Mouse (Mus musculus): ENCODE data around the gene H2-M10.2.
A peak's percentile ranks its signal among the peaks of the same experiment; 100 is the strongest.

H2-M10.2 gene

DNA sequence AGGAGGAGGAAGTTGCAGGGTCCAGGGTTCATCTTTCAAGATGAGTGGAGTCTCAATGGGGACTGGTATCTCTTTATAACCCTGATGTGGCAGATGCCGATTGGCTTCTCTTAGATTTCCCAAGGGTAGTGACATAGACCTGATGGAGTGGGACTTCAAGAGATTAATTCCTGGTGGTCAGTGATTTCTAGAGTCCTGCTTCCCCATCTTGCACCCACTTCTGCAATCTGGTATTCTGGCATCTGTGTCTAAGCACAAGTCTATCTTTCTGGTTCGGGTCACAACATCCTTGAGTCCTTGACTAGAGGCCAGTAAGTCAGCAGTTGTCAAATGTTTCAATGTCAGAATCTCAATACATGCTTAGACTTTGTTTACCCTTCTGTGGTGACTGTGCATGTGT is at the start of gene H2-M10.2:
Gene H2-M10.2 (minus strand): TSS at position 101 of the 400 bp plus-strand sequence.
- no peak for DNase-seq (ENCODE audit: low spot score in 2 of 2)

- DNase-seq (ENCODE audit: low spot score in 2 of 2): no peak
These were observed 39.8 kb upstream of the H2-M10.2 start, which contains the start of gene H2-M10.1 for GRCm38 (mm10) chr17:36326055-36326454. TSS of gene H2-M10.1 (minus strand) at chr17:36326155.

- DNase-seq (ENCODE audit: low spot score in 2 of 2): no peak
These were observed 29.5 kb upstream of the H2-M10.2 start for GRCm38 (mm10) chr17:36315689-36316253.

DNA sequence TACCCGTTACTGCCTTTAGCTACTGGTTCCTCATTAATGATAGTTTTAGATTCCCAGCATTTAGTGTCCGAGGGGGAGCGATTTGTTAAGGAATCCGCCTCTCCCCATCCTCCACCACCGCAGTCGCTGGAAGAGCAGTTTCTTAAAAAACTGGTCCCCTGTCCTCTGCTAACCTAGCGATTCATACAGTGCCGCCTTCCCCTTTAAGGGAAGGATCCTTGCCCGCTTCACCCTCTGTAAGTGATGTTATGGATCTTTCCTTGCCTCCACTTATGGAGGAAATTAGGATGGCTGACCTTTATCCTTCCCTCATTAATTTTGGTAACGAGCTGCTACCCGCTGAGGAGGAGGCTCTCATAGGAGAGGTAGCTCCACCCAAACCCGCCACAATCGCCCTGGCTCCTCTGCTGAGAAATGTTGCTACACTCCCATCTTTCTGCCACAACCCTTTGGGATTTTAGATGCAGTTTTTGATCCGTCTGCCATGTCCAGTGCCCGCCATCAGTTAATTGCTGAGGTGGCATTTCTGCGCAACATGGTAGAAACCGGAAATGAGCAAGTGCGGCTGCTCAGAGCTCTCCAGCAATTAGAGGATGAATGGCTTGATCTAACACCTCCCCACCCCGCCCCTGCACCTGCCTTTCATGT is 28.9 kb upstream of the H2-M10.2 start:
- peak; percentile 83 to 88 for DNase-seq (ENCODE audit: low spot score in 2 of 2)

- DNase-seq (ENCODE audit: low spot score in 2 of 2): peak; percentile 27 to 36
These were observed 28.2 kb upstream of the H2-M10.2 start for GRCm38 (mm10) chr17:36314511-36314910.

GRCm38 (mm10) chr17:36309293-36309692 is 23.0 kb upstream of the H2-M10.2 start:
- no peak for DNase-seq (ENCODE audit: low spot score in 2 of 2)

GRCm38 (mm10) chr17:36308855-36309254 is 22.6 kb upstream of the H2-M10.2 start:
- DNase-seq (ENCODE audit: low spot score in 2 of 2): peak; percentile 81 to 84

DNA sequence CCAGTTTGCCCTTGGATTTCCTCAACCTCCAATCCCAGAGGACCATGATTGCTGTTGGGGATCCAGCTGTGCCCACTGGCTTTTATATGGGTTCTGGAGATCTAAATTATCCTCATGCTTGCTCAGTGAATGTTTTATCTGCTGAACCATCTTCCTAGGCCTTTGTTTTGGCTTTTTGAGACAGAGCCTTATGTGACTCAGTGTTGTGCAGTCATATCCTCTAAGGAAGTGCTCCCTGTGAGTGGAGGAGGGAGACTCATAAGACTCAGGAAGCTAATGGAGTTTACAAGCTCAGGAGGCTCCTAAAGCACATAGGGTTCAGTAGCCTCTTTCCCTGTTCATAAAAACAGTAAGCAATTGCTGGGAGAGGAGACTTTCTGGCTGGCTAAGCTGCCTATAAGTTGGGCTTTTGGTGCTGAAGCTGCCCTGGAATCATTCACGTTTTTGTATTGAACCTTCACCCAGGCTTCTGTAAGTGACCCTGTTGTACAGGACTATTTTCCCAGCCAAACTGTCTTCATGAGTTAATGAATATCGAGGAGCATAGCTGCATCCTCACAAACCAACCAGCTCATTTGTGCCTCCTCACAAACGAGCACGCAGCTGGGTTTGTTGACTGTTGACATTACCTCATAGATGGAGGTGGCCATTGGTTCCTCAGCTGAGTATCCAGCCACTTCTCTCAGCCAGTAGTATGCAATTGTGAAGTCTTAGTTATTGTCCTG is 4.6 kb downstream of the H2-M10.2 start:
- no peak for DNase-seq (ENCODE audit: low spot score in 2 of 2)

DNA sequence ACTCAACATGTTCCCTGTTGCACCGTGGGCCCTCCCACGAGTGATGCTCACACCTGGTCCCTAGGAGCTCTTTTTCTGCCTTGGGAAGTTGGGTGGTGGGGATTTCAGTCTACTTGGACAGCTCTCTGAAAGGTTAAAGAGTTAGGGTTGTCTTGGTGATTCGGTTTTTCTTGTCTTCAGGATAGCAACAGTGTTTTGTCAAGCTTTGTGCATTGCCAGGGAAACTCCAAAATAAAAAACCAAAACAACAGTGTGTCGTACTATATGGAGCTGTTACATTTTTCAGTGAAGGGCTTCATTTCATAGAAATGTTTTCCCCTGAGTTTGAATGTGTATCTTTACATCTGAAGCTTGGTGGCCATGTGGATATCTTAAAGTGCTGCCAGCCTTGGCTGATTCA is 11.5 kb downstream of the H2-M10.2 start:
- DNase-seq (ENCODE audit: low spot score in 2 of 2): no peak

DNA sequence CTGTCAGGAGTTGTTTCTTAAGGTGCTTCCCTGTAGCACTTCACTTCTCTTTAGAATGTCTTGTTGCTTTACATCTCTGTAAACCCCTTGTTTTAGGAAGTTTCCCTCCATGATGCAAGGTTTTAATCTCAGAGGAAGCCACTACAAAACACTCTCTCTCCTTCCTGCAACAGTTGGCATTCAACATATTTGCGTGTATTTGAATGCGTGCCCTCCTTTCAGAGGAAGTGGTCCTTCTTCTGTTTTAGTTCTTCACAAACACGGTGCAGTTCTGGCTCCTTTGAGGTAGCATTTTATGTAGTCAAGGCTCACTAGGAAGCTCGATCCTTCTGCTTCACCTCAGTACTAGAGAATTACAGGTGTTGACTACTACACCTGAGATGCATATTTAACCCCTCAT is 12.5 kb downstream of the H2-M10.2 start:
- no peak for DNase-seq (ENCODE audit: low spot score in 2 of 2)

DNA sequence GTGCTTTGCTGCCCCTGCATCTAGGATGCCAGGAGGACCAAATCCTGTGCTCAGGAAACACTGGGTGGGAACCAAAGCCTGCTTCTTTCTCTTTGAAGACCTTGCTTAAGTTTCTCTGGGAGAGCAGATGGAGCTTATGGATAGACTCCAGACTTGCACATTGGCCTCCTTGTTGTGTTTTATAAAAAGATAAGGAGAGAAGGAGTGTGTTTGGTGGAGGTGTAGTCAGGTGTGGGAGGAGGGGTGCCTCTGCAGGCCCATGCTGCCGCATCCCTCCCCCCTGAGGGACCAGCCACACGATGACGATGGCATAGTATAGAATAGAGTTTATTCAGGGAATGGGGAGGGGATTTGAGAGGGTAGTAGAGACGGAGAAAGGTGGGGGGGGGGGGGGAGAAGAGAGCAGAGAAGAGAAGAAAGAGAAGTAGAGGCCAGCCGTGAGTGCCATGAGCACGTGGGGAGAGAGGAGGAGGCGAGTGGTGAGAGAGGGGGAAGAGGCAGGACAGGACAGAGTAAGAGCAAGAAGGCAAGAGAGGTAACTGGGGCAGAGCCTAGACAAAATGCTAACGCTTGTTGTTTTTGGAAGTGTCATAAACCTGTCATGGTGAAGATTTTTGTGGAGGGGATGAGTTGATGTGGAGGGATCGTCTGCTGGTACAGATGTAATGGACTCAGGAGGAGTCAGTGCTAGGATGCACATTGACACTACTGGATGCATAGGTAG is 13.5 kb downstream of the H2-M10.2 start:
- no peak for DNase-seq (ENCODE audit: low spot score in 2 of 2)

GRCm38 (mm10) chr17:36271586-36272256 is 14.6 kb downstream of the H2-M10.2 start, which contains the start of gene Trim39:
TSS of gene Trim39 (minus strand) at chr17:36272247.
- DNase-seq (ENCODE audit: low spot score in 2 of 2): peak; percentile 80 to 86

- peak; percentile 91 for DNase-seq (ENCODE audit: low spot score in 2 of 2)
These were observed 15.2 kb downstream of the H2-M10.2 start for GRCm38 (mm10) chr17:36270956-36271585.

- no peak for DNase-seq (ENCODE audit: low spot score in 2 of 2)
These were observed 20.5 kb downstream of the H2-M10.2 start for GRCm38 (mm10) chr17:36265834-36266233.

- DNase-seq (ENCODE audit: low spot score in 2 of 2): no peak
These were observed 21.9 kb downstream of the H2-M10.2 start for GRCm38 (mm10) chr17:36264273-36264925.

DNA sequence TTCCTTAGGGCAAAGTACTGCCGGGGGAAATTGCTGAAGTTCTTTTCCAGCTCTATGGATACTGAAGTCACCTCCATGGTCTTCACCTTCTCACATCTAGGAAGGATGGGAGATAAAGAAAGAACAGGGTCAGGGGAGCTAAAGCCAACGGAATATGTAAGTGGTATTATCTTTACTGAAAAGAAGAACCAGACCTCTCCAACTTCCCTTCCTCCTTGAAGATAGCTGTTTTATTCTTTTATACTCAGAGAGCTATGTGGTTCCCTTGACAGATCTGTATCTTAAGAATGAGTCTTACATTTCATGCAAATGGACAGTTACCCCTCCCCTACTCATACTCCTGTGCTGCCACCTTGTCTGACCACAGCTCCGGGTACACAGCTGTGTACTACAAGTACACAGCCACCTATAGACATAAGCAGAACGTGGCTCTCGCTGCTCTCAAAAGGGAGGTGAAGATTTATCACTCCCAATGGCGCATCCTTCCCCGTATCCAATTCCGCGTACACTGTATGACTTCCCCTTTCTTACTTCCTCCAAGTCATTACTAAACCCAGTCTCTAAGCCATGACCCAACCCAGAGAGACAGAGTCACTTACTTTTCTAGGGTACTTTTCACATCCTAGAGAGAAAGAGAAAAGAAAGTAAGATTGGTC is 24.7 kb downstream of the H2-M10.2 start:
- no peak for DNase-seq (ENCODE audit: low spot score in 2 of 2)

DNA sequence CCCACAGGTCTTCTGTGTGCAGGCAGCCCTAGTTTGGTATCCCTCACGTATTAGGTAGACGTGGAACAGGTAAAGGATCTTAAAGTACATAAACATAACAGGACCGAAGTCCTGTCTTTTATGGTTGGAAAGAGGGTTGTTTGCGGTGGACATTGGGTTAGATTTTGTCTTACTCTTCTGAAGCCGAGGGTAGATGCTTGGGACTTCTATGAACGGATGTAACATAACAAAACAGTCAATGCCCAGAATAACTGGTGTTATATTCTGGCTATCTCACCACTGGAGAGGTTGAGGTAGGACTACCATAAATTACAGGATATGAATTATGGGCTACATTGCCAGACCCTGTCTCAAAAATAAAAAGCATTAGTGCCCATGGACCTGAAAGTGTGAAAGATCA is 28.3 kb downstream of the H2-M10.2 start, which contains the start of gene Rpp21:
Gene Rpp21 (minus strand): TSS at position 101 of the 400 bp plus-strand sequence.
- DNase-seq (ENCODE audit: low spot score in 2 of 2): no peak

- DNase-seq (ENCODE audit: low spot score in 2 of 2): peak; percentile 90
These were observed 28.9 kb downstream of the H2-M10.2 start for GRCm38 (mm10) chr17:36257241-36257947.

- no peak for DNase-seq (ENCODE audit: low spot score in 2 of 2)
These were observed 33.1 kb downstream of the H2-M10.2 start for GRCm38 (mm10) chr17:36253087-36253600.

All from right cerebral cortex, postnatal 10 days (tissue).